Mouse (Mus musculus): ENCODE results near the gene Gm11437.

DNA sequence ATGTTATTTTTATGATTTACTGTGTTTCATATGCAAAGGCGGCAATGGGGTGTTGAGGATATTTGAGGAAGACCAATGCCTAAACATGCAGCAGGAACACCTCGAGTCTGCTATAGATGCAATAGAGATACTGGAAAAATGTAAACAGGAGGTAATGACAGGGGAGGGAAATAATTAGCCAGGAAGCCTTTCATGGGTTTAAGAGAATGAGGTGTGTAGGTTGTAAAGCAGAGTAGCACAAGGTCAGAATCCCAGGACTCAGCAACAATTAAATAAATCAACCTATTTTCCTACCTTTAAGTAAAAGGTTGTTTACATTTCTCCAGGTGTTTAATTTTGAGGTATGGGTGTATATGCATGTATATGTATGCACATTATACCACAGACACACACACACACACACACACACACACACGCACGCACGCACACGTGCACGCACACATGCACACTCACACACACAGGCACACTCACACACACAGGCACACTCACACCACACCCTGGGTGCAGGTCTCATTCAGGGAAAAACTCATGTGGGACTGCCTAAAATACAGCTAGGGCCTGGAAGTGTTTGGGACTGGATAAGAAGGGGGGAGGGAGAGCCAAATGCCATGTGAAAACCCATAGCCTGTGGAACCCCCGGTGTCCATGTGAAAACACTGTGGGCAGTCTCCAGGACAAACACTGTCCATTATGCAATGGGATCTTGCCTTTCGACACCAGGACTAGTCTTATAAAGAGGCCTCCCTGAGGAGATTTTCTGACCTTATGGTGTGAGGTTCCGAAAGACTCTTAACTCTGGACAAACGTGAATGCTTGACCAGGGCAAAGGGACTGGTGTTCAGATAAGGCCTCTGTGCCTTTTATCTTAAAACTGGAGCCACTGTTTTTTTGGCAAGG, 5.5 kb upstream of the Gm11437 start:
- TF ChIP-seq POLR2A (IDR thresholded peaks at IDR 0.05; ENCODE audit: extremely low read depth, insufficient read depth, low read length) (no peak), CTCF (IDR thresholded peaks at IDR 0.05; ENCODE audit: low read depth, low read length) (no peak)
